Mouse (Mus musculus) spleen, adult 2 months (tissue): ENCODE data around the gene Casp2.

Experiments used
- CTCF ChIP-seq: fragments of 200-500 bp; IDR thresholded peaks from 2 replicates; pipeline ENCODE4 v1.5.1; 2011; ENCODE audit warnings: mild to moderate bottlenecking, inconsistent platforms; ENCODE audit not compliant: insufficient read depth, insufficient read length, insufficient replicate concordance; ENCODE audit errors: extremely low read depth
- POLR2A ChIP-seq: fragments of 200-500 bp; IDR thresholded peaks from 2 replicates; pipeline ENCODE4 v1.6.1; 2011; ENCODE audit warnings: low read depth, low read length, inconsistent platforms

DNA sequence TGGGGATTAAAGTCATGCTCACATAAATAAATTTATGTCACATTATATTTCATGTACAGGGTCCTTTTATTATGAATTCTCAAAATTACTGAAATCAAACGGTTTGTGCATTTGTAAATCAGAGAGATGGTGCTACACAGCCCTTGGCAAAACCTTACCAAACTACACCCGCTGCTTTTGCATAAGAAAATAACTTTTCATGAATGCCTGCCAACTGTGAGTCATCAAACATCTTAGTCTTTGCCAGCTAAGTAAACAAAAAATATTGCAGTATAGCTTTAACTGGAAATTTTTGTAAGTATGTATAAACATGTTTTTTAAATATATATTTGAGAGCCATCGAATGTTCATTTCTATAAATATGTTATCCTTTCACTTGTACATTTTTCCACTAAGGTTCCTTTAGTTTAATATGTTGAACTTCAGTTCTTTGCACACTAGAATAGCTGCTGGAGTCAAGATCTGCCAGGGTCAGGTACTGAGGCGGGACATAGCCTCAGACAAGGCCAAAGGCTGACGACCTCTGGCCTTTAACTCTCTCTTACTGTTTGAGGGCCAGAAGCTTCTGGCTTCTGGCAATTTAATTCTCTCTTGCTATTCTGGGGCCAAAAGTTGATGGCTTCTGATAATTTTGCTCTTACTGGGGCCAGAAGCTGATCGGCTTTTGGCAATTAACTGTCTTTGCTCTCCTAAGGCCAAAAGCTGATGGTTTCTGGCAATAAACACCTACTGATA, 23.3 kb upstream of the Casp2 start:
- TF ChIP-seq CTCF (no peak), POLR2A (no peak)
